Mouse (Mus musculus): ENCODE data around the gene St3gal3. TPM values are rescaled to one million over a fixed set of nuclear protein-coding genes. Genes with fewer than 3 reads are reported as not detected.

St3gal3 gene
- total and polyA plus RNA-seq, 3 experiments = 54.9 to 70.6 (median 55.8) TPM

DNA sequence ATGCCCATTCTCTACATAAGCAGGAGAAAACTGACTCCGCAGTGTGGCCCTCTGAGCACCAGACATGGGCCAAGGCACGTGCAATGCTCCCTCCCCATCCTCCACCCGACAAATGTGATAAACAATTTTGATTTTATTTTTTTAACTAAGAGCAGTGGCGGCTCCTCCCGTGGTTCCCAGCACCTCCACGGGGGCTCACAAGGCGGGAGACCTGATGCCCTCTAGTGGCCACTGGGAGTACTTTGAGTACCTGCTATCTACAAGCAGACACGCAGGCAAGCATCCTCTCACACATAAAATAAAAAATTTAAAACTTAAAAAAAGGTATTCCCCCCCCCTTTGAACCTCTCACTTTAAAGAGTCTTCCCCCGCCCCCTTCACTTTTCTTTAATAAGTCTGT, 36.3 kb upstream of the St3gal3 start:
- Histone ChIP-seq H3K79me2 (replicated peaks; ENCODE audit: control insufficient read depth, insufficient read depth, low read length) (no peaks in the 10 kb centered on the region), H3K27me3 (ENCODE audit: control insufficient read depth, insufficient read depth, low read length) (no peaks in the 10 kb centered on the region), H3K4me1 (ENCODE audit: control insufficient read depth, insufficient read depth, low read length) (no peaks in the 10 kb centered on the region), H3K4me3 (no peak overlapping the region), H3K27ac (no peak overlapping the region), H3K36me3 (ENCODE audit: control insufficient read depth, insufficient read depth, low read length) (no peaks in the 10 kb centered on the region; the same call in 1 of the 2 replicates), H3K9ac (ENCODE audit: low read depth, low read length) (no peak overlapping the region)
- DNase-seq = no peak
- TF ChIP-seq EP300 (IDR thresholded peaks at IDR 0.05; ENCODE audit: insufficient read depth, low read depth, low read length) (no peak), CTCF (IDR thresholded peaks at IDR 0.05) (peak; percentile 66), POLR2A (IDR thresholded peaks at IDR 0.05; ENCODE audit: insufficient read depth, low read depth, low read length) (no peak)
- 93% methylated on average over 9 of the region's 9 CpGs for WGBS
- intact Hi-C loops (cut with DNase I) = no loop called here

DNA sequence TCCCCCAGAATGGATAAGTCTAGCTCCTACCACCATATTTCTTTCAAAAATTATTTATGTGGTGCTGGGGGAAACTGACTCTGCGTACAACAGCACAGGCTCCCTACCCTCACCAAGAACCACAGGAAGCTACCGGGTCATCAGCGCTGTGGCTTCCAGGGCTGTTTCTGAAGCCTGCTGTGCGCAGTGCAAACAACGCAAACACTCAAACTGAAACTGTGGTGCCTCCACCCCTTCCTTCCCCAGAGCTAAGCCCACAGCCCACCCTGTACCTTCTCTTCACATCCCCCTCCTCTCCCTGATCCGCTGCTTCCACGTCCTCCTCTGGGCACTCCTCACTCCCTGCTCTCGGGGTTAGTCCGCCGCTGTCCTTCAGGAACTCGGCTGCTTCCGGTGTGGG, 27.4 kb upstream of the St3gal3 start:
- no peaks in the 10 kb centered on the region for H3K27me3 ChIP-seq (ENCODE audit: control insufficient read depth, insufficient read depth, low read length)
- no peaks in the 10 kb centered on the region for H3K36me3 ChIP-seq (ENCODE audit: control insufficient read depth, insufficient read depth, low read length)
- DNase-seq = no peak
- no peaks in the 10 kb centered on the region for H3K4me1 ChIP-seq (ENCODE audit: control insufficient read depth, insufficient read depth, low read length)
- no peak overlapping the region for H3K4me3 ChIP-seq
- H3K79me2 ChIP-seq (replicated peaks; ENCODE audit: control insufficient read depth, insufficient read depth, low read length) = no peaks in the 10 kb centered on the region
- no peak overlapping the region for H3K9ac ChIP-seq (ENCODE audit: low read depth, low read length)
- 90% methylated on average over 12 of the region's 12 CpGs for WGBS
- TF ChIP-seq EP300 (IDR thresholded peaks at IDR 0.05; ENCODE audit: insufficient read depth, low read depth, low read length) (no peak), CTCF (IDR thresholded peaks at IDR 0.05) (no peak), POLR2A (IDR thresholded peaks at IDR 0.05; ENCODE audit: insufficient read depth, low read depth, low read length) (no peak)
- intact Hi-C loops (cut with DNase I) = no loop called here
- no peak overlapping the region for H3K27ac ChIP-seq

DNA sequence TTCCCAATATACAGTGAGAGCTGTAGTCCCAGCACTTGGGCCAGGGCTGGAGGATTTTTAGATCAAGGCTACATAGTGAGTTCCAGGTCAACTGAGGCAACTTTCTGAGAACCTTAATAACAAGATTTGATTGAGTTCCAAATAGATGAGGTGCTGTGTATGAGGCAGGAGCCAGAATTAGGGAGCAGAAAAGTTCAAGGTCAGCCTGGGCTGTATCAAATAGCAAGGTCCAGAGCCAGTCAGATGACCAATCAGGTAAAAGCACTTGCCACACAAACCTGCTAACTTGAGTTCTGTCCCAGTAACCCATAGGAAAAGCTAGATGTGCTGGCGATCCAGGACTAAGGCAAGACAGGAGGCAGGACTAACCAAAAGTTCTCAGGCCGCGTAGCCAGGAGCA, 23.0 kb upstream of the St3gal3 start:
- no peak overlapping the region for H3K27ac ChIP-seq
- no peaks in the 10 kb centered on the region for H3K79me2 ChIP-seq (replicated peaks; ENCODE audit: control insufficient read depth, insufficient read depth, low read length)
- no peak for DNase-seq
- no peak overlapping the region for H3K4me3 ChIP-seq
- WGBS = 90% methylated on average over 3 of the region's 3 CpGs
- H3K9ac ChIP-seq (ENCODE audit: low read depth, low read length) = no peak overlapping the region
- no peaks in the 10 kb centered on the region for H3K4me1 ChIP-seq (ENCODE audit: control insufficient read depth, insufficient read depth, low read length)
- no peaks in the 10 kb centered on the region for H3K27me3 ChIP-seq (ENCODE audit: control insufficient read depth, insufficient read depth, low read length)
- TF ChIP-seq EP300 (IDR thresholded peaks at IDR 0.05; ENCODE audit: insufficient read depth, low read depth, low read length) = no peak
- TF ChIP-seq POLR2A (IDR thresholded peaks at IDR 0.05; ENCODE audit: insufficient read depth, low read depth, low read length) = no peak
- no peak for TF ChIP-seq CTCF (IDR thresholded peaks at IDR 0.05)
- no peaks in the 10 kb centered on the region for H3K36me3 ChIP-seq (ENCODE audit: control insufficient read depth, insufficient read depth, low read length)
- intact Hi-C loops (cut with DNase I) = loop anchor here (5.0 kb wide), 1 partner anchor 35 kb away; no protein-coding TSS in a partner anchor

DNA sequence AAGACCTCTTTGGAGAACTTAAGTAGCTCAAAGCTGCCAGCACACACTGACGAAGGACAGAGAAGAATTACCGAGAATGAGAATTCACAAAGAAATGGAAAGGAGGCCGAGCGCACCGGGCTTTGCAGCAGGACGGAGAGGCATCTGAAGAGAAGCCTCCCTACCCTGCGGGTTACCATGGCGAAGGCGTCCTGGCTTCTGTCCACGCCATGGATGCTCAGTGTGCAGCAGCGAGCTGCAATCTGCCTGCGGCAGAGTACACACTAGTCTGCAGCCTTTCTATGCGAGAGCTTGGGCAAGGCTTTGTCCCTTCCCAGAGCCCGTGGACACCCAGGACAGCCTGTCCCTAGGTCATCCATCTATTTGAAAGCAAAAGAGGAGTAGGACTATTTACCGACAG, 21.8 kb upstream of the St3gal3 start:
- Histone ChIP-seq H3K4me1 (ENCODE audit: control insufficient read depth, insufficient read depth, low read length) (no peaks in the 10 kb centered on the region), H3K27me3 (ENCODE audit: control insufficient read depth, insufficient read depth, low read length) (no peaks in the 10 kb centered on the region), H3K27ac (no peak overlapping the region), H3K4me3 (no peak overlapping the region), H3K79me2 (replicated peaks; ENCODE audit: control insufficient read depth, insufficient read depth, low read length) (no peaks in the 10 kb centered on the region), H3K36me3 (ENCODE audit: control insufficient read depth, insufficient read depth, low read length) (no peaks in the 10 kb centered on the region), H3K9ac (ENCODE audit: low read depth, low read length) (no peak overlapping the region)
- no peak for DNase-seq
- intact Hi-C loops (cut with DNase I) = loop anchor here (5.0 kb wide), 1 partner anchor 36 kb away; no protein-coding TSS in a partner anchor
- TF ChIP-seq POLR2A (IDR thresholded peaks at IDR 0.05; ENCODE audit: insufficient read depth, low read depth, low read length) (no peak), EP300 (IDR thresholded peaks at IDR 0.05; ENCODE audit: insufficient read depth, low read depth, low read length) (no peak), CTCF (IDR thresholded peaks at IDR 0.05) (no peak)
- 87% methylated on average over 15 of the region's 15 CpGs for WGBS

DNA sequence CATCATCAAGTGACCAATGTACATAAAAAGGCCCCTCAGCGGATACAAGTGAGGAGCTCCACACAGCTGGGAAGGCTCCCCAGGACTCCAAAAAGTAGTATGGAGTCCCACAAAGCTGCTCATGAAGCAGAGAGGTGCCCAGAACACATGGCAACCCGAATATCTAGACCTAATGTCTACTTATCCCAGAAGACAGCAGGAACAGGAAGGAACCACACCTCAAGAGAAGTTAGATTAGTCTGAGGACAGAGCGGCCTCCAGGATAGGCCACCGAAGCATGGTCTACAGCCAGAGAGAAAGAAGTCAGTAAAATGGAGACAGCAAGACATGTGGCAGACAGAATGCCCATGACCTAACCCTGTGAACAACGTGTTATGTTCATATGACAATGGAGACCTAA, 20.2 kb upstream of the St3gal3 start:
- WGBS = 67% methylated on average over 5 of the region's 5 CpGs
- H3K9ac ChIP-seq (ENCODE audit: low read depth, low read length) = no peak overlapping the region
- no peak for DNase-seq
- H3K4me1 ChIP-seq (ENCODE audit: control insufficient read depth, insufficient read depth, low read length) = no peaks in the 10 kb centered on the region; the same call in 1 of the 2 replicates
- H3K27me3 ChIP-seq (ENCODE audit: control insufficient read depth, insufficient read depth, low read length) = no peaks in the 10 kb centered on the region
- H3K79me2 ChIP-seq (replicated peaks; ENCODE audit: control insufficient read depth, insufficient read depth, low read length) = no peaks in the 10 kb centered on the region
- no peak overlapping the region for H3K27ac ChIP-seq
- no peak for TF ChIP-seq CTCF (IDR thresholded peaks at IDR 0.05)
- TF ChIP-seq EP300 (IDR thresholded peaks at IDR 0.05; ENCODE audit: insufficient read depth, low read depth, low read length) = no peak
- TF ChIP-seq POLR2A (IDR thresholded peaks at IDR 0.05; ENCODE audit: insufficient read depth, low read depth, low read length) = no peak
- no peak overlapping the region for H3K4me3 ChIP-seq
- H3K36me3 ChIP-seq (ENCODE audit: control insufficient read depth, insufficient read depth, low read length) = no peaks in the 10 kb centered on the region
- intact Hi-C loops (cut with DNase I) = loop anchor here (5.0 kb wide), 1 partner anchor 37 kb away; no protein-coding TSS in a partner anchor

DNA sequence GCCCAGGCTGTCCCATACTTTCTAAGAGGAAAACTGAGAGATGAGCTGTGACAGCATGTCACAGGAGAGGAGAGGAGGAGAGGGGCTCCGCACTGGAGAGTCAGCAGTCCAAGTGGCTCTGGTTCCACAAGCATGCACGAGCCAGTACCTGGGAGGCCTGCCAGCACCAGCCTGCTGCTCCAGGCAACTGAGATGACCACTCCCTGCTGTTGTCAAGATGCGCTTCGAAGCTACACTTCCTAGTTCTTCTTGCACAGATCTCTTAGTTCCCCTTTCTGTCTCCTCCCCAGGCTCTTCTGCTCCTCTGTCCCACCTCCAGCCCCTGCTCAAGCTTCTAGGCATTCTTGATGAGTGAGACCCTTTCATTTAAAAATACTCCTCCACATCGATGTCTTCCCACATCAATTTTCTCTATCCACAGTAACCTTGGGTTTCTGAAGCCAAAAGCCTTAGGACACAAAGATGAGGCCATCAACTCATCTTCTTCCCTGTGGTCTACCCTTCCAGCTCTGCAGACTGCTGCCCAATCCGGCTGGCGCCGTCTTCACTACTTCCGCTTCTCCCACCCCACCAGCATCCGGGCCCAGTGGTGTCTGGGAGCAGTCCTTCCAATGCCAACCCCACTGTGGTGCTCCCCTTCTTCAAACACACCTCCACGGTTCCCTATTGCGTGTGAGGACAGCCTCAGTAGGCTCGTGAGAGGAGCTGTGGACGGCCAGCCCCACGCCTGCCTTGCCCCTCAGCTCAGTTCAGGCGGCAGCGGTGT, 17.5 kb upstream of the St3gal3 start:
- no peak for TF ChIP-seq POLR2A (IDR thresholded peaks at IDR 0.05; ENCODE audit: insufficient read depth, low read depth, low read length)
- no peak for TF ChIP-seq EP300 (IDR thresholded peaks at IDR 0.05; ENCODE audit: insufficient read depth, low read depth, low read length)
- TF ChIP-seq CTCF (IDR thresholded peaks at IDR 0.05) = no peak
- DNase-seq = peak; percentile 64 to 77
- Histone ChIP-seq H3K4me1 (ENCODE audit: control insufficient read depth, insufficient read depth, low read length) (no peaks in the 10 kb centered on the region; the same call in 1 of the 2 replicates), H3K27me3 (ENCODE audit: control insufficient read depth, insufficient read depth, low read length) (no peaks in the 10 kb centered on the region), H3K4me3 (no peak overlapping the region), H3K27ac (no peak overlapping the region), H3K79me2 (replicated peaks; ENCODE audit: control insufficient read depth, insufficient read depth, low read length) (no peaks in the 10 kb centered on the region), H3K36me3 (ENCODE audit: control insufficient read depth, insufficient read depth, low read length) (0 out of 2 replicates have a peak, but pooled peaks cover 3% of the 10 kb centered on the region), H3K9ac (ENCODE audit: low read depth, low read length) (no peak overlapping the region)
- 81% methylated on average over 17 of the region's 17 CpGs for WGBS
- intact Hi-C loops (cut with DNase I) = no loop called here
